8 mouse cellular contexts compared by ENCODE assay signal in genomic region chr13:54948531-54949493, GRCm38 (mm10). TPM values are rescaled to one million over a fixed set of nuclear protein-coding genes. Genes with fewer than 3 reads are reported as not detected.
DNase-seq lines count a peak whose midpoint lies in the region; ATAC-seq and TF ChIP-seq lines count a peak whose summit lies in the region.

Gene Unc5a (plus strand): TSS chr13:54949411.

- peak; percentile 65 for DNase-seq in WW6 (ENCODE audit: low read depth, low spot score)
- DNase-seq in brain, embryonic 14.5 days (ENCODE audit: low read depth) = peak; percentile 93
- peak; percentile 71 for DNase-seq in forebrain, embryonic 10.5 days (ENCODE audit: extremely low spot score, low spot score)
- no peak for DNase-seq in heart, postnatal 0 days (ENCODE audit: low spot score)
- DNase-seq in layer of hippocampus, postnatal 14 days (ENCODE audit: low spot score in 2 of 2) = peak; percentile 83 to 85
- DNase-seq in lung, postnatal 4 days = peak; percentile 38 to 59
- DNase-seq in splenic B cell, adult 2 months (ENCODE audit: low read depth, low spot score) = peak; percentile 8

- under 1% methylated on average over 90 of the region's 91 CpGs for WGBS in forebrain, embryonic 10.5 days
- under 1% methylated on average over 62 of the region's 91 CpGs for WGBS in heart, postnatal 0 days

- peaks cover 100% of the 10 kb centered on the region for H3K27me3 ChIP-seq in forebrain, embryonic 10.5 days (ENCODE audit: poor library complexity, severe bottlenecking)
- peaks cover 97% of the 10 kb centered on the region for H3K27me3 ChIP-seq in heart, postnatal 0 days (ENCODE audit: control insufficient read depth, insufficient read depth, low read length)
- H3K27me3 ChIP-seq in splenic B cell, adult 2 months (ENCODE audit: control insufficient read depth, insufficient read depth, low read length, poor library complexity, severe bottlenecking) = no peaks in the 10 kb centered on the region; the same call in 1 of the 2 replicates

- TF ChIP-seq CTCF in brain, embryonic 14.5 days (IDR thresholded peaks at IDR 0.05; ENCODE audit: borderline replicate concordance, extremely low read depth, insufficient read depth, insufficient read length) = no peak
- TF ChIP-seq CTCF in heart, postnatal 0 days (IDR thresholded peaks at IDR 0.05; ENCODE audit: low read depth) = no peak

- TF ChIP-seq POLR2A in brain, embryonic 14.5 days (IDR thresholded peaks at IDR 0.05; ENCODE audit: borderline replicate concordance, extremely low read depth, insufficient read depth, insufficient read length, poor library complexity, severe bottlenecking) = 0 out of 2 replicates have a peak, but pooled peaks have one; percentile 29

- peak; percentile 62 for ATAC-seq in heart, postnatal 0 days (ENCODE audit: insufficient read depth, low read depth)
- ATAC-seq in erythroid progenitor cell, adult 5-6 weeks (replicated peaks; ENCODE audit: low FRiP score, poor library complexity, severe bottlenecking) = no peak

- H3K4me3 ChIP-seq in forebrain, embryonic 10.5 days = peak within 1 kb of the TSS; percentile 72
- H3K4me3 ChIP-seq in heart, postnatal 0 days (ENCODE audit: low read depth, low read length) = peak within 1 kb of the TSS; percentile 58

- TF ChIP-seq EP300 in heart, postnatal 0 days (IDR thresholded peaks at IDR 0.05; ENCODE audit: low read depth) = no peak

- 0 out of 2 replicates have a peak within 1 kb of the TSS, but pooled peaks have one; percentile 20 for H3K9ac ChIP-seq in heart, postnatal 0 days (replicated peaks; ENCODE audit: low read depth, low read length)

- H3K36me3 ChIP-seq in forebrain, embryonic 10.5 days (replicated peaks) = no peaks in the 10 kb centered on the region
- no peaks in the 10 kb centered on the region for H3K36me3 ChIP-seq in heart, postnatal 0 days (replicated peaks; ENCODE audit: control insufficient read depth, insufficient read depth, low read length)
- no peaks in the 10 kb centered on the region for H3K36me3 ChIP-seq in splenic B cell, adult 2 months (ENCODE audit: control insufficient read depth, insufficient read depth, low read length, poor library complexity, severe bottlenecking)

- peak within 1 kb of the TSS; percentile 79 for H3K27ac ChIP-seq in forebrain, embryonic 10.5 days
- no peak within 1 kb of the TSS for H3K27ac ChIP-seq in heart, postnatal 0 days (ENCODE audit: low read depth)

- H3K4me2 ChIP-seq in heart, postnatal 0 days (ENCODE audit: low read depth, low read length) = peak within 1 kb of the TSS; percentile 90

- H3K4me1 ChIP-seq in forebrain, embryonic 10.5 days = peaks cover 47% of the 10 kb centered on the region
- no peaks in the 10 kb centered on the region for H3K4me1 ChIP-seq in heart, postnatal 0 days (ENCODE audit: control insufficient read depth, insufficient read depth)

- no peaks in the 10 kb centered on the region for H3K9me3 ChIP-seq in forebrain, embryonic 10.5 days
- H3K9me3 ChIP-seq in heart, postnatal 0 days (replicated peaks; ENCODE audit: control insufficient read depth, low read length) = no peaks in the 10 kb centered on the region

RNA-seq across cellular contexts. Expression of gene Unc5a, which starts in this region (rescaled TPM):
- 29.2 and 29.7 TPM in 2 replicates for polyA plus RNA-seq in brain, embryonic 14.5 days (2012; rRNA removed)
- 2.4 TPM in 2 replicates for polyA plus RNA-seq in forebrain, embryonic 10.5 days (2016; fragmentation: Nextera tagmentation; extraction: Ambion mirVana)
- 3.7 and 5.5 TPM in 2 replicates for total RNA-seq in heart, postnatal 0 days (2014; rRNA removed; ENCODE audit: low replicate concordance)
- polyA plus RNA-seq in heart, postnatal 0 days (2015; fragmentation: Nextera tagmentation; extraction: Ambion mirVana) = 0.70 and 0.88 TPM in 2 replicates
- total RNA-seq in layer of hippocampus, postnatal 14 days (2021) = 100 to 1,000 TPM; 109 to 110 TPM
- 1.1 TPM in 1 of 2 replicates, not detected in the other for total RNA-seq in erythroid progenitor cell, adult 5-6 weeks (2015; ENCODE audit: low replicate concordance)
- 0.90 TPM in 1 of 2 replicates, not detected in the other for total RNA-seq in erythroid progenitor cell, adult 5-6 weeks (2017; ENCODE audit: low replicate concordance)

Comparison
In these comparisons a context has a peak if more than half of its experiments do, and no peak if none do; other contexts are left out.
1. RNA of gene Unc5a (total RNA-seq): 109 to 110 TPM in layer of hippocampus, postnatal 14 days; 3.7 to 5.5 TPM in heart, postnatal 0 days and 0.90 to 1.1 TPM in erythroid progenitor cell, adult 5-6 weeks; every median in the first group is over 10 times any median in the second.